In genomic region chr1:145847047-145847446, GRCm38 (mm10) we compare ENCODE assay signal across 17 mouse cellular contexts.
"Had no signal": no experiment of that assay in that cellular context is flagged by ENCODE, and none has a peak within 500 bp of the region (broad histone marks: within the 10 kb centered on the region; RNA-seq: fewer than 3 reads in every experiment).

No protein-coding gene starts in this region.

- DNase-seq: retina, postnatal 1 day; right cerebral cortex, adult 18-20 months; right cerebral cortex, postnatal 14 days; right cerebral cortex, postnatal 25 days; right cerebral cortex, postnatal 4 days; spleen, adult 18-20 months; thymus, adult 18-20 months; thymus, adult 2 months; thymus, postnatal 14 days; thymus, postnatal 25 days; thymus, postnatal 36 days; thymus, postnatal 4 days had no signal

- H3K4me3 ChIP-seq: neural tube, embryonic 12.5 days; neural tube, embryonic 13.5 days; neural tube, embryonic 15.5 days; stomach, embryonic 15.5 days had no signal

- H3K27ac ChIP-seq: neural tube, embryonic 12.5 days; neural tube, embryonic 13.5 days; neural tube, embryonic 15.5 days; stomach, embryonic 15.5 days; stomach, postnatal 0 days had no signal
